Mouse (Mus musculus): Measurements from ENCODE around the gene Adrb1.

Gene Adrb1

GRCm38 (mm10) chr19:56703238-56704097 is 18.5 kb upstream of the Adrb1 start:
- no peak for DNase-seq (ENCODE audit: low read depth, low spot score)

GRCm38 (mm10) chr19:56705026-56705675 is 16.8 kb upstream of the Adrb1 start:
- no peak for DNase-seq (ENCODE audit: low read depth, low spot score)

DNA sequence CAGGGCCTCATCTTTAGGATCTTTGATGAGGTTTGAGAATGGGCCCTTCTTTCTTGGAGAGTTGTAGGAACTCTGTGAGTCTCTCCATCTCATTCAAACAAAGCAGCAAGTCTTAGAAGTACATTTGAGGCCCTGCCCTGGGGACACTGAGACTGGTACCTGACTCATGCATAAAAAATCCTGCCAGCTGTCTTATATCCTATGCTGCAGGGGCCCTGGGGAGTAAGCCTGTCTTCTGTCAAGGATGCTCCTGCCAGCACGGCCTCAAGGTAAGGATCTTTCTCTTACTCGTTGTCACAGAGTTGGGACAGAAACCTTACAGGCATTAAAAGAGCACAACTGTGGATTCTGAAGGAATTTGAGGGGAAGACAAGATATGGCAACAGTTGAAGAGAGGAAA is 13.2 kb upstream of the Adrb1 start:
- no peak for DNase-seq (ENCODE audit: low read depth, low spot score)

DNA sequence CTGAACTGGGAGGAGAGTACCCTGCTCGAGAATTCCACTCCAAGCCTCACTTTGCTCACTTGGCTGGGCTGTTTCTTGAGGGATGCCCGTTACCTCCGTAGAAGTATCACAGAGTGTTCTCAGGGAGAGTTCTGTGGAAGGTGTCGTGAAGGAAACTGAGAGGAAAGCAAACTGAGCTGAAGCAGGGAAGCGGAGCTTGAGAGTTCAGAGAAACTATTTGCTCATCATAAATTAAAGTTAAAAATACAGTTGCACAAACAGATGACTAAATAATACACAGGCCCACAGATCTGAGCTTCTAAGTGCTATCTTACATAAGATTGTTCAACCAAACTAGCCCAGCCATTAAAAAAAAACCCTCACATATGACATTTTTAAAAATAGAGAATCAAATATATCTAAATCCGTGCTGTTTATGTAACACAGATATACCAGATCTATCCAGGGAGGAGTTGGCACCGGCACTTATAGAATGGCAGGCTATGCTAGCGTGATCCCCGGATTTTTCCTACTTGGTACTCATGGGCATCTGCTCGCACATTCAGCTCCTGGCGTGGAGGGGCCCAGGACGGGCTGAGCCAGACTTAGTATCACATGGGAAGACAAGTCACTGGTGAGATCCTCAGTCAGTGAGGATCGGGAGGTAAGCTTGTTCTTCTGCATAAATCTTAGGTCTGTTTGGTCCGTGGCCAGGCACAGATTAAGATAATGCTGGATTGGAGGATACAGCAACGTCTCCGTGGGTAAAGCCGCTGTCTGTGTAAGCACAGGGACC is 11.7 kb upstream of the Adrb1 start:
- no peak for DNase-seq (ENCODE audit: low read depth, low spot score)

DNA sequence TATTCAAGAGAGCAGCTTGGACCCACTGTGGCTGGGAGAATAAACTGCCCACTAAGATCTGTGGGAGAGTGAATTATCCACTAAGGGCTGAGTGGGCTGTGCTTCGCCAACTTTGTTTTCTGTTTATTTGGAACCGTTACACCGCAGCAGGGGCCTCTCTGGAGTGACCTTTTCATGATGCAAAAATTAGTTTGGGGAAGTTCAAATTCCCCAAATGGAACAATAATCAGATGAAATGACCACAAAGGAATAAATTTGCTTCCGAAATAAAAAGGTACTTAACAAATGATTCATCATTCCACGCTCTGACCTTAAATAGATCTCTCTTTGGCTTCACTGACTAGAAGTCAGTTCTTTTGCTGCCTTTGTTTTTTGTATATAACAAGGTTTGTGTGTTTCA is 8.4 kb upstream of the Adrb1 start:
- no peak for DNase-seq (ENCODE audit: low read depth, low spot score)

DNA sequence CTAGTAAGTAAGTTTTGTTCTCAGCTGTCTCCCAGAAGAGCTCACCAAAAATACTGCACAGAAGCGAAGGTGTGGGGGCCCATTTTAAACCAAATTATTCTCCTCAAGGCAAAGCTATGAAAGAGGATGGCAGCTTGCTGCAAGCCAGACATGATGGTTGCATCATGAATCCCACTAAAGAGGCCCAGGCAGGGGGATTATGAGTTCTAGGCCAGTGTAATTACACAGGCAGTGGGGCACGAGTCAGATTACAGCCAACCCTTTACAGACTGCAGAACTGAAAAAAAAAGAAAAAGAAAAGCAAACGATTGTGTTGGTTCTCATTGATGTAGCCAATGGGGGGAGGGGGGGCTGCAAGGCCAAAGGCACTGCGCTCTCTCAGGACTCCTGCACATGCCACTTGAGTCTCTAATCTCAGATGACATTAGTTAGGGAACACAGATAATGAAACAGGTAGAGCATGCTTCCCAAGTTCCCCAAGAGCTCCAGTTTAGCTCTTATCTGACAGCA is 7.3 kb upstream of the Adrb1 start:
- DNase-seq (ENCODE audit: low read depth, low spot score) = no peak

- DNase-seq (ENCODE audit: low read depth, low spot score) = peak; percentile 33
Observed at GRCm38 (mm10) chr19:56718046-56718445, 4.0 kb upstream of the Adrb1 start.

DNA sequence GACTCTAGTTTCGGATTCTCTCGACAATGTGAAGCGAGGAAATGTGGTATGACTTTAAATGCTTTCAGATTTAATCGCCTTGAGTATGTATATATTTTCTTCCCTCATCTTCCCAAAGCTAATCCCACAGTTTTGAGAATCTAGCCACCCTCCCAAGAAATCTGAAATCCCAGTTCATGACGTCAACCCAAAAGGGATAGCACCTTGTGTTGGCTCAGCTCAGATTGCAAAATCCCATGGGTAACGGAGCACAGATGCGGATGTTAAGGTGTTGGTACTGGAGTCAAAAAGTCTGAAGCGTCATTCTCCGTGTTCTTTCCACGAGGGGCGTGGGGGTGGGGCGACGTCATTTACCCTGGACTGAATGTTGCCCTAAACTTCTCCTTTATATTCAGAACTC is 1.1 kb upstream of the Adrb1 start:
- DNase-seq (ENCODE audit: low read depth, low spot score) = no peak

- no peak for DNase-seq (ENCODE audit: low read depth, low spot score)
Observed at GRCm38 (mm10) chr19:56722291-56722707, 300 bp downstream of the Adrb1 start.

DNA sequence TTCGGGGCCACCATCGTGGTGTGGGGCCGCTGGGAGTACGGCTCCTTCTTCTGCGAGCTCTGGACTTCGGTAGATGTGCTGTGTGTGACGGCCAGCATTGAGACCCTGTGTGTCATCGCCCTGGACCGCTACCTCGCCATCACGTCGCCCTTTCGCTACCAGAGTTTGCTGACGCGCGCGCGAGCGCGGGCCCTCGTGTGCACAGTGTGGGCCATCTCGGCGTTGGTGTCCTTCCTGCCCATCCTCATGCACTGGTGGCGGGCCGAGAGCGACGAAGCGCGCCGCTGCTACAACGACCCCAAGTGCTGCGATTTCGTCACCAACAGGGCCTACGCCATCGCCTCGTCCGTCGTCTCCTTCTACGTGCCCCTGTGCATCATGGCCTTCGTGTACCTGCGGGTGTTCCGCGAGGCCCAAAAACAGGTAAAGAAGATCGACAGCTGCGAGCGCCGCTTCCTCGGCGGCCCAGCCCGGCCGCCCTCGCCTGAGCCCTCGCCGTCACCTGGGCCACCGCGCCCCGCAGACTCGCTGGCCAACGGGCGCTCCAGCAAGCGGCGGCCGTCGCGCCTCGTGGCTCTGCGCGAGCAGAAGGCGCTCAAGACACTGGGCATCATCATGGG is 822 bp downstream of the Adrb1 start:
- DNase-seq (ENCODE audit: low read depth, low spot score) = no peak

DNA sequence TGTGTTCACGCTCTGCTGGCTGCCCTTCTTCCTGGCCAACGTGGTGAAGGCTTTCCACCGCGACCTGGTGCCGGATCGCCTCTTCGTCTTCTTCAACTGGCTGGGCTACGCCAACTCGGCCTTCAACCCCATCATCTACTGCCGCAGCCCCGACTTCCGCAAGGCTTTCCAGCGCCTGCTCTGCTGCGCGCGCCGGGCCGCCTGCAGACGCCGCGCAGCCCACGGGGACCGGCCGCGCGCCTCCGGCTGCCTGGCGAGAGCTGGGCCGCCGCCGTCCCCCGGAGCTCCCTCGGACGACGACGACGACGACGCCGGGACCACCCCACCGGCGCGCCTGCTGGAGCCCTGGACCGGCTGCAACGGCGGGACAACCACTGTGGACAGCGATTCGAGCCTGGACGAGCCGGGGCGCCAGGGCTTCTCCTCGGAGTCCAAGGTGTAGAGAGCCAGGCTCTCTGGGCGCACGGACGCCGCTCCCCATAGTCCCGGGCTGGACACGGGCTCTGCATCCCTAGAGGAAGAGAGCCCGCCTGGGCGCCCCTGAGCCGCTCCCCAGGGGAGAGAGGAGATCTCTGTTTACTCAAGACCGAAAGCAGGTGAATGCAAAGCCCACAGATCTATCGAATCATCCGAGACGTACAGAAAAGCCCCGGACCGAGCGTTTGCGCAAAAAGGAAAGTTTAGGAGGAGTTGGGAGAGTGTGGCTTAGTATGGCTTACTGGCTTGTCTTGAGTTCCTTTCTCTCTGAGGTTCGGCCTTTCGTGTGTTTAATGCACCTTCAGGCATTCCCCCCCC is 1.5 kb downstream of the Adrb1 start:
- no peak for DNase-seq (ENCODE audit: low read depth, low spot score)

DNA sequence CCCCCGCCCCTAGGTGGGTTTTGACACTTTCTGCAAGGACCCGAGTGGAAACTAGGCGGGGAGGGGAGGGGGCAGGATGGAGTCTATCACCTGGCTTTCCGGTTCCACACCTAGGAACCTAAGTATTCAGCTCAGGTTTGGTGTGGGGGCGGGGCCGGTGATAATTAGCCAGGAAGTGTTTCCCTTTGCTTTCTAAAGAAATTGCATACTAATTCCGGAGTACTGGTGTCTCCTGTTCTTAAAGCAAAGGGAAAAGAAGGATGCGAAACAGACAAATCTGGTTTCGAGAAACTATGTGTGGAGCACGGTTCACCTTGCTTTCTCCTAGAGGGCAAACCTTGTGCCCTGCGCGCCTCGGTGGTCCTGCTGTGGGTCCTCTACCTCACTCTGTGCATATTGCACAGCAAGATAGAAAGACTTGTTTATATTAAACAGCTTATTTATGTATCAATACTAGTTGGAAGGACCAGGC is 2.2 kb downstream of the Adrb1 start:
- DNase-seq (ENCODE audit: low read depth, low spot score) = no peak

DNA sequence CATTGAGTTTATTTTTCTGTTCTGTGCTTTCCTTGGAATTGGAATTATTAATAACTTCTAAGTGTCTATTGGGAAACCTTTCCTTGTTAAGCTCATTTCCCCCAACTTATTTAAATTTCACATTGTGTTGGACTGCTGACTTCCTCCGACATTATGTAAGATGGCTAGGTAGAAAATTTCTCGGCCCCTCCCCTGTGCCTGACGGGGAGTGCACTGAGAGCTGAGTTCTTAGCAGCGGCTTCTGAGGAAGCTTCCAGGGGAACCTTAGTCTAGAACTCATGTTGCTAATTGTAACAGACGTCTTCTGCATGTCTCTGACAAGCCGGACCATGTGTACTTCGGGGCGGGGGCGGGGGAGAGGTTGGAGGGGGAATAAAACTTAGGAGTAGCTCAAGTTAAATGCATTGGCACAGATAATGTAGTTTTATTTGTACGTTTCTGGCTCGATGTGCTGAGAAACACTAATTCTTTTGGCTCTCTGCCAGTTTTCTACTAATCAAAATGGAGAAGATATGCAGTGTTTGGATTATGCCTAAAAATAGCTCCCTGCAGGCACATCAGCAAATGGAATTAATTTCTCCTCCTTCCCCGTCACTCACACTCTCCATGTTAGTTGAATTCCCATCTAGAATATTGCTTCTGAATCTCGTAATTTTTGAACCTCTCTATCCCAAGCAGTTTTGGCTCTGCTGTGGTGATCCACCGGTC is 5.3 kb downstream of the Adrb1 start:
- DNase-seq (ENCODE audit: low read depth, low spot score) = no peak

DNA sequence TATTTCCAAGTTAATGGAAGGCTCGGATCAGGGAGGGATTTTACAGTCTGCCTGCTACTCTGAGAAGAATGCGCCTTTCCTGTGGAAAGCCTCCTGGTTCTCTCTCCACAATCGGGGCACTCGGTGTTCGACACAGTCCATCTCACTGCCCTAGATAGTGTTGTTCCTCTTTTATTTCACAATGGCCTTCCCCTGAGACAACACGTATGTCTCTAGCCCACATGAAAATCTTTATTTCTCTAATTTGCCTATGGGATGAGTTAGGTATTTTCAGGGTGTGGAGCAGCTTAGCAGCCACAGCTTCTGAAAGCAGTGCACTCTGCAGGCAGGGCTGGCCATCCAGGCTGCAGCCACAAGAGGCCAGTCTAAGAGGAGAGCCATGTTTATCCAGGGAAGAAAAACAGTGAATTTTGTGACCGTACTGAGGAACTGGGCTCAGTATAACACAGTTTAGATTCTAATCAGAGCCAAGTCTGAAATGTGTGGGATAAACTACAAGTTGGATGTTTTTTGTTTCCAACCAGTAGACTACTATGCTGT is 12.1 kb downstream of the Adrb1 start:
- no peak for DNase-seq (ENCODE audit: low read depth, low spot score)

- DNase-seq (ENCODE audit: low read depth, low spot score) = no peak
Observed at GRCm38 (mm10) chr19:56735747-56736146, 13.7 kb downstream of the Adrb1 start.

- DNase-seq (ENCODE audit: low read depth, low spot score) = no peak
Observed at GRCm38 (mm10) chr19:56736287-56736686, 14.3 kb downstream of the Adrb1 start.

GRCm38 (mm10) chr19:56745061-56745460 is 23.1 kb downstream of the Adrb1 start:
- no peak for DNase-seq (ENCODE audit: low read depth, low spot score)

GRCm38 (mm10) chr19:56745528-56745927 is 23.5 kb downstream of the Adrb1 start:
- no peak for DNase-seq (ENCODE audit: low read depth, low spot score)

- DNase-seq (ENCODE audit: low read depth, low spot score) = no peak
Observed at GRCm38 (mm10) chr19:56746618-56747017, 24.6 kb downstream of the Adrb1 start.

DNA sequence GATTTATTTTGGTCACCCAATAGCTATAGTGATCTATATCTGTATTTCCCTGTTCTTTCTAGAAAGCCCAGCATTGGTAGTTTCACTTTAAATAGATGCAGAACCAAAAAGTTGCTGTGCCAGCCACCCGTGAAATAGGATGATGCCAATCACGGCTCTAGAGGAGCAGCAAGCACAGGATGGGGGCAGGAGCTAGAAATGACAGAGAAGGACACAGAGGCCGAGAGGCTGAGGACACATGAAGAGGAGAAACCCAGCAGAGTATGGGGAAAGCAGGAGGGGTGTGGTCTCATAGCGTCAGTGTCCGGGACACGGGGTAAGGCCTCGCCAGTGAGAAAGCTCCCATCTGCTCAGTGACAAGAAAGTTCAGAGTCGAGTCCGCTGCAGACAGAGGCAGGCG is 25.9 kb downstream of the Adrb1 start:
- no peak for DNase-seq (ENCODE audit: low read depth, low spot score)

All from retina, adult 2 months (tissue).